Mouse (Mus musculus) E14TG2a.4 (cell line): ENCODE results near the gene Efemp2.
A peak's percentile ranks its signal among the peaks of the same experiment; 100 is the strongest.

Experiments used
- H3K27me3 ChIP-seq: 2 replicates; pipeline ENCODE4 v1.6.1; 2014; ENCODE audit warnings: low read length, control low read depth; ENCODE audit not compliant: insufficient read depth
- H3K36me3 ChIP-seq: 2 replicates; pipeline ENCODE4 v1.6.1; 2014; ENCODE audit warnings: low read length, control low read depth; ENCODE audit not compliant: insufficient read depth
- H3K4me1 ChIP-seq: replicated peaks from 2 replicates; pipeline ENCODE4 v1.6.1; 2014; ENCODE audit warnings: low read depth, low read length, control low read depth
- H3K4me3 ChIP-seq: replicated peaks from 2 replicates; pipeline ENCODE4 v1.5.1; 2014; ENCODE audit warnings: mild to moderate bottlenecking, low read length
- H3K9me3 ChIP-seq: 2 replicates; pipeline ENCODE4 v1.6.1; 2014; ENCODE audit warnings: low read length, control low read depth
- CTCF ChIP-seq: conservative IDR thresholded peaks from 2 replicates; pipeline ENCODE4 v1.5.1; 2014; ENCODE audit warnings: low read length
- NANOG ChIP-seq: IDR thresholded peaks from 2 replicates; pipeline ENCODE4 v1.6.1; 2014; ENCODE audit warnings: borderline replicate concordance, low read length, mixed read lengths
- POU5F1 ChIP-seq: IDR thresholded peaks from 2 replicates; pipeline ENCODE4 v1.6.1; 2014; ENCODE audit warnings: low read length, borderline replicate concordance

Efemp2 gene

DNA sequence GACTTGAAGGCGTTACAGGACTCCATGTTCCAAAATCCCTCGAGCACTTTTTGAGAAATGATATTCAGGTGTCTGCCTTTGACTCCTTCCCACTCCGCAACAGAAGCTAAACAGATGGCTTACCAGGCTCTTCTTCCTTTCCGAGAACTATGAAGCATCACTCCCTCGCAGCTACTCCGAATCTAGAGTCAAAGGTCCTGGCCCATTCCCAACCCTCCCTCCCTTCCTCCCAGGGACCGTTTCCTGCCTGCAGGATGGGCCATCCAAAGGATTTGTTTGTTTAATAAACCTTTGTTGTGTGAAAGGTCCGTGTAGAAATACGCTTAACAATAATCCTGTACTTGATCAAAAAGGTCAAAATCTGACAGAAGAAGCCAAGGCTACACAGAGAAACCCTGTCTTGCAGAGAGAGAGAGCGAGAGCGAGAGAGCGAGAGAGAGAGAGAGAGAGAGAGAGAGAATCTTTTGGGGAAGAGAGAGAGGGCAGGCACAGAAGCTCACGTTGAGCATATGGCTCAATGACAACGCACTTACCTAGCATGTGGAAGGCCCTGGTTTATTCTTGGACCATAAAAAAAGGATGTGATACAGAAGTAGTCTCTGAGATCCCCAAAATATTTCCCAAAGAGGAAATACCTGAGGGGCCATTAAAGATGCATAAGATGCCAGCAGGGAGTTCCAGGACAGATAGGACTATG is 15.9 kb upstream of the Efemp2 start, which contains the start of gene Ccdc85b:
Gene Ccdc85b (minus strand): TSS at position 149 of the 697 bp plus-strand sequence.
- TF ChIP-seq POU5F1, result no peak
- TF ChIP-seq NANOG, result no peak
- TF ChIP-seq CTCF, result no peak
- Histone ChIP-seq H3K36me3 (peaks cover 45% of the 10 kb centered on the region), H3K4me1 (peaks cover 59% of the 10 kb centered on the region), H3K4me3 (peak within 1 kb of the TSS; percentile 95), H3K9me3 (no peaks in the 10 kb centered on the region), H3K27me3 (peaks cover 15% of the 10 kb centered on the region)

DNA sequence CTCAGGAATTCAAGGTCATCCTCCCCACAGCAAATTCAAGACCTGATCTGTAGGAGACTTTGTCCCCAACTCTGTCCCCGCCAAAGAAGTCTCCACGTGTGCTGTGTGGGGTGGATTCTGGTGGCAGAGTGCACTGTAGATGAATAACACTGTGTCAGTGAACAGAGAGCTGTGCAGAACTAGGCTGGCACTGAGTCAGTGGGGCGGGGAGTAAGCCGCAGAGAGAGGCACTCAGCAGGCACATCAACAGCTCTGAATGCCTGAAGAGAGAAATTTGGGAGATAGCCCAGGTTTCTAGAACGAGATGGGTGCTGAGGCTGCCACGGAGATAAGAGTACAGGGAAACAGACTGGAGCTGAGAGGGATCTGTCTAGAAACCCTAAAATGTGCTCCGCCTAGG is 14.7 kb upstream of the Efemp2 start:
- peaks cover 15% of the 10 kb centered on the region for H3K27me3 ChIP-seq
- H3K9me3 ChIP-seq, result no peaks in the 10 kb centered on the region
- peaks cover 44% of the 10 kb centered on the region for H3K36me3 ChIP-seq
- H3K4me1 ChIP-seq, result peaks cover 69% of the 10 kb centered on the region
- no peak overlapping the region for H3K4me3 ChIP-seq
- TF ChIP-seq POU5F1 (no peak), CTCF (no peak), NANOG (no peak)

DNA sequence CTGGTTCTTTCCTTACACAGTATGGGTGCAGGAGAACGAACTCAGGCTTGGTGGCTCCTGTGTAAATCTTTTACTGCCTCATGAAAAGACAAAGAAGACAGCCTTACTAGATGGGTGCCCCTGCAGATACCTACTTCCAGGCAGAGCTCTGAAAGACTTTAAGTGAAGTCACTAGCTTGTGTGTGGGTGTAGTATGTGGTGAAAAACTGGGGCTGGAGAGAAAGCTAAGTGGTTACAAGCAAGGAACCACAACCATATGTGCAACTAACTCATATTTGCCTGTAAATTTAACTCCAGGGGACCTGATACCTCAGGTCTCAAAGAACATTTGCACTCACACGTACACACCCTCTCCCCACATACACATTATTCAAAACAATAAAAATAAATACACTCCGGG is 13.9 kb upstream of the Efemp2 start:
- H3K4me1 ChIP-seq, result peaks cover 69% of the 10 kb centered on the region
- H3K27me3 ChIP-seq, result peaks cover 10% of the 10 kb centered on the region
- peak overlapping the region; percentile 95 for H3K4me3 ChIP-seq
- peaks cover 44% of the 10 kb centered on the region for H3K36me3 ChIP-seq
- TF ChIP-seq NANOG (no peak), CTCF (no peak), POU5F1 (no peak)
- H3K9me3 ChIP-seq, result no peaks in the 10 kb centered on the region

DNA sequence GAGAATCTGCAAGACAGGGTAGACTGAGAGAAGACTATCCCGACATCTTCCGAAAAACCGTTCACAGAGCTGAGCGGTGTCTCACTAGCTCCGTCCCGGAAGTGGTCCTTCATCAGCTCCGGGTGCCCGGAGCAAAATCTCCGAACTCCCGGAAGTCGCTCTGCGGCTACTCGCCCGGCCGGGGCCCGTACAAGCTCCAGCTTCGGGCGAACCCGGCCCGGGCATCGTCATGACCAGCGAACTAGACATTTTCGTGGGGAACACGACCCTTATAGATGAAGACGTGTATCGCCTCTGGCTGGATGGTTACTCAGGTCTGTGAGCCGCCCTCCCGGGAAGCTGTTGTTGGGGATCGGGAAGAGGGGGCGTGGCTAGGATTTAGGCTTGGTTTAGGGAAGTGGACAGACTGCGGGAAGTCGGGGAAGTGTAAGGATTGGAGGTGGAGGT is 13.3 kb upstream of the Efemp2 start, which contains the start of gene Fibp:
Gene Fibp (plus strand): TSS at position 151 of the 447 bp plus-strand sequence.
- Histone ChIP-seq H3K27me3 (peaks cover 7% of the 10 kb centered on the region; the same call in 1 of the 2 replicates), H3K36me3 (peaks cover 44% of the 10 kb centered on the region), H3K4me3 (peak within 1 kb of the TSS; percentile 95), H3K9me3 (no peaks in the 10 kb centered on the region), H3K4me1 (peaks cover 67% of the 10 kb centered on the region)
- TF ChIP-seq NANOG, result no peak
- TF ChIP-seq POU5F1, result no peak

GRCm38 (mm10) chr19:5461411-5461810 is 12.3 kb upstream of the Efemp2 start:
- Histone ChIP-seq H3K4me1 (peaks cover 58% of the 10 kb centered on the region), H3K4me3 (peak overlapping the region; percentile 95), H3K36me3 (peaks cover 49% of the 10 kb centered on the region), H3K27me3 (peaks cover 7% of the 10 kb centered on the region; the same call in 1 of the 2 replicates), H3K9me3 (no peaks in the 10 kb centered on the region)
- TF ChIP-seq CTCF, result no peak
- TF ChIP-seq POU5F1, result no peak
- TF ChIP-seq NANOG, result no peak

DNA sequence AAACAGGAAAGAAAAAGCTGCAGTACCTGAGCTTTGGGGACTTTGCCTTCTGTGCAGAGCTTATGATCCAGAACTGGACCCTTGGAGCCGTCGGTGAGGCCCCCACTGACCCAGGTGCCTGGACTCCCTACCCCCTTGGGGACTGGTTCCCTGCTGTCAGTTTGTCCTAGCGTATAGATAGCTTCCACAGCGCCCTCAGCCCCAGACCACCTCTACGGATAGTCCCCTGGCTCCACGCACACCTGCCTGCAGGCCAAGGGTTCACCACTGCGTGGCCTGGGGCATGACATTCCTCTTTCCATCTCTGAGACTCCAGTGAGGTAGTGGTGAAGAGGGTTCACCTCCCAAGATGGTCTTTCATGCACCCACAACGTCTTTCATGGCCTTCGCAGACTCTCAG is 10.5 kb upstream of the Efemp2 start:
- H3K27me3 ChIP-seq, result peaks cover 7% of the 10 kb centered on the region; the same call in 1 of the 2 replicates
- H3K36me3 ChIP-seq, result peaks cover 65% of the 10 kb centered on the region
- H3K9me3 ChIP-seq, result no peaks in the 10 kb centered on the region
- TF ChIP-seq POU5F1, result no peak
- no peak for TF ChIP-seq CTCF
- TF ChIP-seq NANOG, result no peak
- H3K4me3 ChIP-seq, result no peak overlapping the region
- H3K4me1 ChIP-seq, result peaks cover 63% of the 10 kb centered on the region

DNA sequence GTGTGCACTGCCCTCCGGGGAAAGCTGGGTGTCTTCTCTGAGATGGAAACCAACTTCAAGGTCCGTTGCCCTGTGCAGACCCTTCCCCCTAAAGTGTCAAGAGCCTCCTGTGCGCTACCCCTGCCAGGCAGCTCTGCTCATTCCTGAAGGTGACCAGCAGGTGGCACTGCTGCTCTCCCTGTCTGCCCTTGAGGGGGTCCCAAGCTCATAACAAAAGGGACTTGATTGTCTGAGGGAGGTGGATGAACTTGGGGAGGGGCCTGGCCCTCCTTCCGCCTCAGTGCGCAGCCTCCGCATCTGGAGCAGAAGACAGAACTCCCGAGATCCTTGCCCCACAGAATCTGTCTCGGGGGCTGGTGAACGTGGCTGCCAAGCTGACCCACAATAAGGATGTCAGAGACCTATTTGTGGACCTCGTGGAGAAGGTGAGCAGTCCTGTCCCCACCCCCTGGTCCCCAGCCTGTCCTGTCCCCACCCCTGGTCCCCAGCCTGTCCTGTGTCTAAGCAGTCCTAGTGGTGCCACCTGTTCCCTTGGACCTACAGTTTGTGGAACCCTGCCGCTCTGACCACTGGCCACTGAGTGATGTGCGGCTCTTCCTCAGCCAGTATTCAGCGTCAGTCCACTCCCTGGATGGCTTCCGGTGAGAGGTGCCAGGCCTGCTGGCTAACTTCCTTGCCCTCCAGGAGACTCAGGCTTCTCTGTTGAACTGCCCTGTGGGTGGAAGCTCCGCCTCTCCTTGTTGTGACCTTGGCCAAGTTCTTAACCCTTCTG is 9.8 kb upstream of the Efemp2 start:
- peaks cover 65% of the 10 kb centered on the region for H3K36me3 ChIP-seq
- H3K4me3 ChIP-seq, result peak overlapping the region; percentile 71
- TF ChIP-seq NANOG (no peak), CTCF (peak; percentile 90)
- no peaks in the 10 kb centered on the region for H3K9me3 ChIP-seq
- peaks cover 68% of the 10 kb centered on the region for H3K4me1 ChIP-seq
- H3K27me3 ChIP-seq, result peaks cover 4% of the 10 kb centered on the region; the same call in 1 of the 2 replicates

GRCm38 (mm10) chr19:5465037-5465436 is 8.7 kb upstream of the Efemp2 start:
- peaks cover 65% of the 10 kb centered on the region for H3K36me3 ChIP-seq
- H3K4me1 ChIP-seq, result peaks cover 65% of the 10 kb centered on the region
- H3K27me3 ChIP-seq, result peaks cover 4% of the 10 kb centered on the region
- no peaks in the 10 kb centered on the region for H3K9me3 ChIP-seq
- TF ChIP-seq POU5F1 (no peak), CTCF (no peak), NANOG (no peak)
- peak overlapping the region; percentile 71 for H3K4me3 ChIP-seq
